Mouse (Mus musculus) bone marrow, adult 2 months (tissue): ENCODE data around the gene Tcta. TPM values are rescaled to one million over a fixed set of nuclear protein-coding genes. Genes with fewer than 3 reads are reported as not detected.

Experiments used
- H3K27ac ChIP-seq: fragments of 200-500 bp; 2 replicates; pipeline ENCODE4 v1.5.1; 2012; ENCODE audit warnings: low read depth, mild to moderate bottlenecking, control low read depth, inconsistent platforms, low read length; ENCODE audit not compliant: control insufficient read depth, poor library complexity, insufficient read depth
- H3K4me1 ChIP-seq: fragments of 200-500 bp; 2 replicates; pipeline ENCODE4 v1.6.1; 2011; ENCODE audit warnings: low read length; ENCODE audit not compliant: control insufficient read depth, insufficient read depth
- H3K4me3 ChIP-seq: fragments of 200-500 bp; replicated peaks from 2 replicates; pipeline ENCODE3; 2011; ENCODE audit warnings: mild to moderate bottlenecking, low read depth, low read length, control low read depth; ENCODE audit not compliant: control insufficient read depth
- CTCF ChIP-seq: fragments of 200-500 bp; IDR thresholded peaks from 2 replicates; pipeline ENCODE4 v1.5.1; 2011; ENCODE audit warnings: low read length, control low read depth; ENCODE audit not compliant: control insufficient read depth, insufficient read depth
- POLR2A ChIP-seq: fragments of 200-500 bp; IDR thresholded peaks from 2 replicates; pipeline ENCODE4 v1.6.1; 2011; ENCODE audit warnings: low read depth, mild to moderate bottlenecking, control low read depth, low read length, borderline replicate concordance; ENCODE audit not compliant: control insufficient read depth
- WGBS: fragments of 180-500 bp; shearing (Covaris S2); methylation state at CpG from one replicate; pipeline ENCODE4 v1.1.7; 2018; 5-methylcytosine and 5-hydroxymethylcytosine counted together
- polyA plus RNA-seq: library from polyadenylated mRNA; stranded (reverse); fragments of >200 nt; gene quantifications from 2 replicates; pipeline ENCODE4 v1.2.4, GENCODE M21; 2011; ENCODE audit warnings: low replicate concordance; ENCODE audit not compliant: missing spikeins, insufficient read depth, insufficient read length

The Tcta gene
- polyA plus RNA-seq, 1 experiment, result 13.2 TPM

- TF ChIP-seq POLR2A (no peak), CTCF (no peak)
- H3K27ac ChIP-seq, result peak overlapping the region; percentile 80
- WGBS, result 42% methylated on average over 3 of the region's 3 CpGs
- peaks cover 7% of the 10 kb centered on the region for H3K4me1 ChIP-seq
- no peak overlapping the region for H3K4me3 ChIP-seq
Measured at GRCm38 (mm10) chr9:108343331-108343730, 37.4 kb upstream of the Tcta start.

- no peak overlapping the region for H3K4me3 ChIP-seq
Measured at GRCm38 (mm10) chr9:108342301-108342831, 36.4 kb upstream of the Tcta start.

GRCm38 (mm10) chr9:108341801-108342200, 35.8 kb upstream of the Tcta start:
- peak overlapping the region; percentile 2 for H3K4me3 ChIP-seq
- no peak for TF ChIP-seq CTCF
- peaks cover 7% of the 10 kb centered on the region for H3K4me1 ChIP-seq
- peak overlapping the region; percentile 96 for H3K27ac ChIP-seq

More at GRCm38 (mm10) chr9:108342301-108342831, 36.4 kb upstream of the Tcta start:
- WGBS, result 1% methylated on average over 5 of the region's 5 CpGs
- Histone ChIP-seq H3K4me1 (peaks cover 7% of the 10 kb centered on the region), H3K27ac (peak overlapping the region; percentile 96)
- TF ChIP-seq CTCF (no peak), POLR2A (no peak)

- H3K4me1 ChIP-seq, result peaks cover 7% of the 10 kb centered on the region
- peak overlapping the region; percentile 96 for H3K27ac ChIP-seq
- 14% methylated on average over 5 of the region's 5 CpGs for WGBS
- peak overlapping the region; percentile 40 for H3K4me3 ChIP-seq
- TF ChIP-seq POLR2A (no peak), CTCF (no peak)
Measured at GRCm38 (mm10) chr9:108341139-108341475, 35.1 kb upstream of the Tcta start.

GRCm38 (mm10) chr9:108340258-108341138, 34.5 kb upstream of the Tcta start:
- peak overlapping the region; percentile 96 for H3K27ac ChIP-seq
- 1% methylated on average over 10 of the region's 10 CpGs for WGBS
- peaks cover 7% of the 10 kb centered on the region for H3K4me1 ChIP-seq
- peak overlapping the region; percentile 76 for H3K4me3 ChIP-seq
- no peak for TF ChIP-seq CTCF
- TF ChIP-seq POLR2A, result peak; percentile 43; the same call in 1 of the 2 replicates

- TF ChIP-seq CTCF (no peak), POLR2A (peak; percentile 23; the same call in 1 of the 2 replicates)
- H3K27ac ChIP-seq, result peak overlapping the region; percentile 96
- WGBS, result under 1% methylated on average over 20 of the region's 20 CpGs
- H3K4me1 ChIP-seq, result peaks cover 5% of the 10 kb centered on the region
- H3K4me3 ChIP-seq, result peak overlapping the region; percentile 76
Measured at GRCm38 (mm10) chr9:108339886-108340257, 33.9 kb upstream of the Tcta start.

- under 1% methylated on average over 49 of the region's 49 CpGs for WGBS
- Histone ChIP-seq H3K4me3 (peak within 1 kb of the TSS; percentile 76), H3K4me1 (peaks cover 5% of the 10 kb centered on the region), H3K27ac (peak within 1 kb of the TSS; percentile 96)
- TF ChIP-seq CTCF (no peak), POLR2A (peak; percentile 100)
Measured at GRCm38 (mm10) chr9:108338886-108339781, 33.2 kb upstream of the Tcta start, which contains the start of gene Gpx1. Gene Gpx1 (plus strand): TSS chr9:108338903.

- WGBS, result 19% methylated on average over 6 of the region's 6 CpGs
- TF ChIP-seq CTCF (no peak), POLR2A (no peak)
- peak overlapping the region; percentile 40 for H3K4me3 ChIP-seq
- H3K27ac ChIP-seq, result peak overlapping the region; percentile 96
- peaks cover 5% of the 10 kb centered on the region for H3K4me1 ChIP-seq
Measured at GRCm38 (mm10) chr9:108338551-108338885, 32.6 kb upstream of the Tcta start.
